Mouse (Mus musculus) thymus, postnatal 14 days (tissue): ENCODE measurements around the gene 5031439G07Rik.
"Not testable (repeated sequence)": the region's sequence is repeated elsewhere in the genome, so short reads cannot be mapped to it uniquely, and the experiment has no call there.

Source experiments
- DNase-seq: peaks from one replicate; pipeline ENCODE4 v3.0.0; 2021

The 5031439G07Rik gene

GRCm38 (mm10) chr15:84948990-84949389 is 39.4 kb downstream of the 5031439G07Rik start:
- no peak for DNase-seq

GRCm38 (mm10) chr15:84944319-84944718 is 44.0 kb downstream of the 5031439G07Rik start:
- DNase-seq: no peak

GRCm38 (mm10) chr15:84942647-84943285 is 45.6 kb downstream of the 5031439G07Rik start:
- no peak for DNase-seq

- DNase-seq: no peak
Measured at GRCm38 (mm10) chr15:84940102-84940501, 48.2 kb downstream of the 5031439G07Rik start.

- no peak for DNase-seq
Measured at GRCm38 (mm10) chr15:84934901-84935300, 53.5 kb downstream of the 5031439G07Rik start.

DNA sequence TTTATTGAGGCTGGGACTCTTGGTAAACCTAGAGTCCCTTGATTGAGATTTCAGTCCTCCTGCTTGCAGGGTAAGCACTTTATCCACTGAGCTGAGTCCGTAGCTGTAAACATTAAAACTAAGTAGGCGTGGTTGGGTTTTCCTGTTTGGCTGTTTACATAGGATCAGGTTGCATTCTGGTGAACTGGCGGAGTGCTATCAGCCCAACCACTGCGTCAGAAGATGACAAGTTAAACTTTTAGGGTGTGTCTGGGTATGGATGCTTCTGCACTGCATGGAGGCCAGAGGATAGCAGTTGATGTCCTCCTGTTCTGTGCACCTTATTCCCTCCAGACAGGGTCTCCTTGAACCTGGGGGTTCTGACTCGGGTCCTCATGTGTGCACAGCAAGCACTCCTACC is 56.0 kb downstream of the 5031439G07Rik start:
- DNase-seq: no peak

- peak; percentile 12 for DNase-seq
Measured at GRCm38 (mm10) chr15:84925495-84926018, 62.8 kb downstream of the 5031439G07Rik start.

GRCm38 (mm10) chr15:84924781-84925315 is 63.5 kb downstream of the 5031439G07Rik start:
- peak; percentile 28 for DNase-seq

DNA sequence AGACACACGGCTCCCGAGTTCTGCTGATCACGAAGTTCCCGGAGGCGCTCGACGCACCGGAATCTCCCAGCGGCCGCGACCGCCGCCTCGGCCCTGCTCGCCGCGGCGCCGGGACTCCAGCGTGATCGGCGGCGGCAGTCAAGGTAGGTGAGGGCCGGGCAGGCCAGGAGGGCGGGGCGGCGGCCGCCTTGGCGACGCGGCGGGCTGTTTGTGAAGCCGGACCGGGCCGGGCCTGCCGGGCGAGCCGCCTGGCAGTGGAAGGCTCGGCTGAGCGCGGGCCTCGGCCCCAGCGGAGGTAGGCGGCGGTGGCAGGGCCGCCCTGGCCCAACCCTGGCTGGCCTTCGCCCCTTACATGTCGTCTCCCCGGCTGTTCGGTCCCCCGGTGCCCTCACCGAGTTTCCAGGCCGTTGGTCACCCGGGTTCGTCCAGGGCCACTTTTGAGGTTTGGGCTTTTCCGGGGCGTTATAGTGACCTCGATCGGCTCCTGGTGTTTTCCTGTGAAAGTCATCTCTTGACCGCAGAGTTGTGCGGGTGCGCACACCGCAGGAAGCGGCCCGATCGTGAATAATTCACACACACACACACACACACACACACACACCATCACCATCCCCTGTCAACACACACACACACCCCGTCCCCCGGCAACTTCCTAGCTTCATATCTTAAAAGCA is 64.7 kb downstream of the 5031439G07Rik start:
- no peak for DNase-seq

DNA sequence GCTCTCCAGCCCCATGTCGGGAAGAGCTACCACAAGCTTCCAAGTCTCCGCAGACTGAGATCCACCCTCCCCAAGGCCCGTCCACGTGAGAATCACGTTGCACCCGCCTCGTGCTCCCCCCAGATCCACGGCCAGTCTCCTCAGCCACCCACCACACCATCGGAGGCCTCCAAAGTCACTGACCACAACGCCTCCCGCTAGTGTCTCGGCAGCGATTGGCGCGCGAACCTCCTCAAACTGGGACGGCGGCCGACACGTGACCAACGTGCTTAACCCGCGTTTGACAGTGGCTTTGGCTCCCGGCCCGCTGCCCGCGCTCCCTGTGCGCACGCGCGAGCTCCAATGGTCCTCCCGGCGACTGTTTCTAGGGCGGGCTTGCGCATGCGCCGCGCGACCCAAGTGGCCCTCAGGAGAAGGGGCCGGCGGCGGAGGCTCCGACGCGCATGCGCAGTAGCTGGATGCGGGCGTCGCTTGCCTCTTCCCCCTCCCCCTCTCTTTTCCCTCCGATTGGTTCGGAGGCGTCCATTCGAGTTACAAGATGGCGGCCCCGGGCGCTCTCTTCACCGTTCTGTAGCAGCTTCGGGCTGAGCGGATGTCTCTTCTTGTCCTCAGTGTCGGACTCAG is 65.4 kb downstream of the 5031439G07Rik start, which contains the start of gene Nup50:
Nup50 (plus strand) TSS at position 528 of the 624 bp plus-strand sequence.
- peak; percentile 99 for DNase-seq

GRCm38 (mm10) chr15:84919938-84920337 is 68.4 kb downstream of the 5031439G07Rik start, which contains the start of gene Gm29666:
Gm29666 (minus strand) TSS chr15:84920038.
- DNase-seq: no peak

GRCm38 (mm10) chr15:84913201-84913600 is 75.2 kb downstream of the 5031439G07Rik start:
- DNase-seq: no peak

GRCm38 (mm10) chr15:84903843-84904385 is 84.4 kb downstream of the 5031439G07Rik start:
- no peak for DNase-seq

GRCm38 (mm10) chr15:84898077-84898476 is 90.3 kb downstream of the 5031439G07Rik start:
- no peak for DNase-seq

GRCm38 (mm10) chr15:84896664-84897063 is 91.7 kb downstream of the 5031439G07Rik start:
- DNase-seq: no peak

GRCm38 (mm10) chr15:84896216-84896615 is 92.1 kb downstream of the 5031439G07Rik start:
- not testable (repeated sequence) for DNase-seq
